Mouse (Mus musculus): ENCODE measurements at regions not wholly inside any gene's neighbourhood (a gene's known extent, or its start where the extent isn't known, plus 50 kb on each side); places are given as distances from the start of the nearest gene placed in this dataset.

DNA sequence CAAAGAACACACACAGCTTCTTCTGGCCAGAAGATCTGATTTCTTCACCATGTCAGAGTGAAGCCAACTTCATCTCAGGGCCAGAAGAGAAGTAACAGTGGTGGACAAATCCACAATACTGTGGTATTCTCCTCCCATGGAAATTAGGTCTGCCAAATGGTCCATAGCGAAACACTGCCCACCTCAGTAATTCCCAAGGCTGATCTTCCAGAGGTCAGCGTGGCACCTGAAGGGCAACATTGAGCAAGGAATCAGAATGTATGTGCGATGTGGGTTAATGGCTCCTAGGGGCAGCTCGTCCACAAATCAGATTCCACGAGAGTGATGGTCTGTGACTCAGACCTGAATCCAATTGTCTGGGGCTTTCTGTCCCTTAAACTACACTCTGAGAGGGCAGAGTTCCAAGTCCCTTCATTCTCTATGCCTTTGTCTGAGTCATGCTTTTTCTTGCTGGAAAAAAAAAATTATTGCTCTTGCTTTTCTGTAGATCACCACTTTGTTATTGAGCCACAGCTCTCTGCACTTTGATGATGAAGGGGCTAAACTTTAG is 307.9 kb upstream of the Noct start:
- no peaks in the 10 kb centered on the region for H3K36me3 ChIP-seq (ENCODE audit: control insufficient read depth, insufficient read depth, low read length, poor library complexity, severe bottlenecking)
- in situ Hi-C loops (cut with MboI; ENCODE audit: low sequenced_read_pairs in 2 of 2, unreplicated experiment in 2 of 2): loop anchor here in 1 of 2 experiments (10.0 kb wide), 1 partner anchor 258 kb away; no protein-coding TSS in a partner anchor
- no peaks in the 10 kb centered on the region for H3K9me3 ChIP-seq (ENCODE audit: control insufficient read depth, insufficient read depth, low read depth, low read length)
- no peak for DNase-seq (ENCODE audit: low read depth, low spot score)
- no peak overlapping the region for H3K27ac ChIP-seq (ENCODE audit: insufficient read depth, low read depth, low read length, poor library complexity, severe bottlenecking)
- H3K4me1 ChIP-seq (ENCODE audit: control insufficient read depth in 2 of 2, insufficient read depth in 2 of 2, low read length in 2 of 2, poor library complexity in 1 of 2): no peaks in the 10 kb centered on the region
- H3K9ac ChIP-seq (ENCODE audit: insufficient read depth, low read depth, low read length, poor library complexity, severe bottlenecking): no peak overlapping the region
- H3K4me3 ChIP-seq (ENCODE audit: insufficient read depth in 1 of 2, low read depth in 1 of 2, low read length in 2 of 2, poor library complexity in 1 of 2, severe bottlenecking in 1 of 2): no peak overlapping the region
- TF ChIP-seq CHD2 (IDR thresholded peaks at IDR 0.05; ENCODE audit: low read depth, low read length): no peak
- no peak for TF ChIP-seq MAFK (IDR thresholded peaks at IDR 0.05; ENCODE audit: insufficient read depth, low read depth, low read length)
- TF ChIP-seq HCFC1 (IDR thresholded peaks at IDR 0.05; ENCODE audit: borderline replicate concordance, insufficient read depth, low read length): no peak
- no peak for TF ChIP-seq ZC3H11A (IDR thresholded peaks at IDR 0.05; ENCODE audit: borderline replicate concordance, low read depth, low read length)
- no peak for TF ChIP-seq ZNF384 (IDR thresholded peaks at IDR 0.05; ENCODE audit: low read depth, low read length)

DNA sequence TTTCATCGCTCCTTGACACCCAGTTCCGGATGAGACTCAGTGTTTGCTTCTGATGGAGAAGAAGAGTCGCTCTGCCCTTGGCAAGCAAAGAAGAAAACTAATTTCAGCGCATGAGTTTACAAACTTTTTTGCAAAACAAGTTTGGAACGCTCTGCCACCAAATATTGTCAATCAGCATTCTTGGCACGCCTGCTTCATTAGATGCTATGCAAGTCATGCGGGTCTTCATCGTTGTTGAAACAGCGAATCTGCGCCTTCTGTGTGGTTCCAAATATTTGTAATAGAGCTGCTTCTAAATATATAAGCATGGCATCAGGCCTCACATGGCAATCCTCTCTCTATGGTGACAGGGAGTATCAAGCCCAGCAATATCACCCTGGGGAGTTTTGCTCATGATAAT is 301.9 kb upstream of the Noct start:
- DNase-seq (ENCODE audit: low read depth, low spot score): no peak
- H3K9me3 ChIP-seq (ENCODE audit: control insufficient read depth, insufficient read depth, low read depth, low read length): no peaks in the 10 kb centered on the region
- no peak overlapping the region for H3K4me3 ChIP-seq (ENCODE audit: insufficient read depth in 1 of 2, low read depth in 1 of 2, low read length in 2 of 2, poor library complexity in 1 of 2, severe bottlenecking in 1 of 2)
- no peak overlapping the region for H3K9ac ChIP-seq (ENCODE audit: insufficient read depth, low read depth, low read length, poor library complexity, severe bottlenecking)
- in situ Hi-C loops (cut with MboI; ENCODE audit: low sequenced_read_pairs in 2 of 2, unreplicated experiment in 2 of 2): no loop called here
- no peaks in the 10 kb centered on the region for H3K36me3 ChIP-seq (ENCODE audit: control insufficient read depth, insufficient read depth, low read length, poor library complexity, severe bottlenecking)
- H3K27ac ChIP-seq (ENCODE audit: insufficient read depth, low read depth, low read length, poor library complexity, severe bottlenecking): no peak overlapping the region
- no peaks in the 10 kb centered on the region for H3K4me1 ChIP-seq (ENCODE audit: control insufficient read depth in 2 of 2, insufficient read depth in 2 of 2, low read length in 2 of 2, poor library complexity in 1 of 2)
- no peak for TF ChIP-seq MAFK (IDR thresholded peaks at IDR 0.05; ENCODE audit: insufficient read depth, low read depth, low read length)
- no peak for TF ChIP-seq ZNF384 (IDR thresholded peaks at IDR 0.05; ENCODE audit: low read depth, low read length)
- TF ChIP-seq ZC3H11A (IDR thresholded peaks at IDR 0.05; ENCODE audit: borderline replicate concordance, low read depth, low read length): no peak
- no peak for TF ChIP-seq CHD2 (IDR thresholded peaks at IDR 0.05; ENCODE audit: low read depth, low read length)
- no peak for TF ChIP-seq HCFC1 (IDR thresholded peaks at IDR 0.05; ENCODE audit: borderline replicate concordance, insufficient read depth, low read length)

DNA sequence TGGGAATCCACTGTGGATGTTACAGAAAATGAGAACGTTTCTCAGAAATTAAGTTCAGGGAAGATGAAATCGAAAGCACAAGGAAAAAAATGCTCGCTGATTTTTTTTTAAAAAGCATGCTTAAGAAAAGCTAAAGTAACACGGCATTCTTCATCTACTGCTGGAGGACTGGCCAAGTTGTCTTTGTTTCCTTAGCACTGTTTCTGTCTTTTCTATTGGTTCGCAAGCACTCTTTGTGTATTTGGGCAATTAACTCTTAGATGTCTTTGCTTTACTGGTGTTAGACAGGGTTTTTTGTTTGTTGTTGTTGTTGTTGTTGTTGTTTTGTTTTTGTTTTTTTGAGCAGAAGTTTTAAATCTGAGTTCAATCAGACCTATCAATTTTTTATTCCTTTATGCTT is 301.4 kb upstream of the Noct start:
- Histone ChIP-seq H3K9me3 (ENCODE audit: control insufficient read depth, insufficient read depth, low read depth, low read length) (no peaks in the 10 kb centered on the region), H3K36me3 (ENCODE audit: control insufficient read depth, insufficient read depth, low read length, poor library complexity, severe bottlenecking) (no peaks in the 10 kb centered on the region), H3K4me1 (ENCODE audit: control insufficient read depth in 2 of 2, insufficient read depth in 2 of 2, low read length in 2 of 2, poor library complexity in 1 of 2) (no peaks in the 10 kb centered on the region), H3K9ac (ENCODE audit: insufficient read depth, low read depth, low read length, poor library complexity, severe bottlenecking) (no peak overlapping the region), H3K4me3 (ENCODE audit: insufficient read depth in 1 of 2, low read depth in 1 of 2, low read length in 2 of 2, poor library complexity in 1 of 2, severe bottlenecking in 1 of 2) (no peak overlapping the region), H3K27ac (ENCODE audit: insufficient read depth, low read depth, low read length, poor library complexity, severe bottlenecking) (no peak overlapping the region)
- in situ Hi-C loops (cut with MboI; ENCODE audit: low sequenced_read_pairs in 2 of 2, unreplicated experiment in 2 of 2): no loop called here
- TF ChIP-seq ZNF384 (IDR thresholded peaks at IDR 0.05; ENCODE audit: low read depth, low read length) (no peak), ZC3H11A (IDR thresholded peaks at IDR 0.05; ENCODE audit: borderline replicate concordance, low read depth, low read length) (no peak), MAFK (IDR thresholded peaks at IDR 0.05; ENCODE audit: insufficient read depth, low read depth, low read length) (no peak), CHD2 (IDR thresholded peaks at IDR 0.05; ENCODE audit: low read depth, low read length) (no peak), HCFC1 (IDR thresholded peaks at IDR 0.05; ENCODE audit: borderline replicate concordance, insufficient read depth, low read length) (no peak)
- DNase-seq (ENCODE audit: low read depth, low spot score): no peak

DNA sequence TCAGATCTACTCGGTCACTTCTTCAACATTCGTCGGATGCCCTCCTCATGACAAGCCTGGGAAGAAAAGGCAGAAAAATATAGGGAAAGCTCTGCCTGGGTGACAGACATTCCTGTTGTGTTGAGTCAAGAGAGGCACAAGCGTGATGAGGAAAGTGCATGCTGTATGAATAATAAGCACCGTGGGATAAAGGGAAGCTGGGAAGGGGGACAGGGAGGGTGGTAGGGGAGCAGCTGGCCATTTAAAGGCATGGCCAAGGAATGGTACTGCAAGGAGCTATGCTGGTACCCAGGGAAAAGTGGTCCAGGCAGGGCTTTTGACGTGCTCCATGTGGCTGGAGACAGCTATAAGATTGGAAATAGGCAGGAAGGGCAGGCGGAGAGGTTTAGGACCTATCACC is 300.9 kb upstream of the Noct start:
- Histone ChIP-seq H3K36me3 (ENCODE audit: control insufficient read depth, insufficient read depth, low read length, poor library complexity, severe bottlenecking) (no peaks in the 10 kb centered on the region), H3K4me1 (ENCODE audit: control insufficient read depth in 2 of 2, insufficient read depth in 2 of 2, low read length in 2 of 2, poor library complexity in 1 of 2) (no peaks in the 10 kb centered on the region), H3K27ac (ENCODE audit: insufficient read depth, low read depth, low read length, poor library complexity, severe bottlenecking) (no peak overlapping the region), H3K4me3 (ENCODE audit: insufficient read depth in 1 of 2, low read depth in 1 of 2, low read length in 2 of 2, poor library complexity in 1 of 2, severe bottlenecking in 1 of 2) (no peak overlapping the region), H3K9me3 (ENCODE audit: control insufficient read depth, insufficient read depth, low read depth, low read length) (no peaks in the 10 kb centered on the region), H3K9ac (ENCODE audit: insufficient read depth, low read depth, low read length, poor library complexity, severe bottlenecking) (no peak overlapping the region)
- in situ Hi-C loops (cut with MboI; ENCODE audit: low sequenced_read_pairs in 2 of 2, unreplicated experiment in 2 of 2): no loop called here
- no peak for DNase-seq (ENCODE audit: low read depth, low spot score)
- no peak for TF ChIP-seq ZC3H11A (IDR thresholded peaks at IDR 0.05; ENCODE audit: borderline replicate concordance, low read depth, low read length)
- no peak for TF ChIP-seq ZNF384 (IDR thresholded peaks at IDR 0.05; ENCODE audit: low read depth, low read length)
- TF ChIP-seq CHD2 (IDR thresholded peaks at IDR 0.05; ENCODE audit: low read depth, low read length): no peak
- TF ChIP-seq MAFK (IDR thresholded peaks at IDR 0.05; ENCODE audit: insufficient read depth, low read depth, low read length): no peak
- no peak for TF ChIP-seq HCFC1 (IDR thresholded peaks at IDR 0.05; ENCODE audit: borderline replicate concordance, insufficient read depth, low read length)

DNA sequence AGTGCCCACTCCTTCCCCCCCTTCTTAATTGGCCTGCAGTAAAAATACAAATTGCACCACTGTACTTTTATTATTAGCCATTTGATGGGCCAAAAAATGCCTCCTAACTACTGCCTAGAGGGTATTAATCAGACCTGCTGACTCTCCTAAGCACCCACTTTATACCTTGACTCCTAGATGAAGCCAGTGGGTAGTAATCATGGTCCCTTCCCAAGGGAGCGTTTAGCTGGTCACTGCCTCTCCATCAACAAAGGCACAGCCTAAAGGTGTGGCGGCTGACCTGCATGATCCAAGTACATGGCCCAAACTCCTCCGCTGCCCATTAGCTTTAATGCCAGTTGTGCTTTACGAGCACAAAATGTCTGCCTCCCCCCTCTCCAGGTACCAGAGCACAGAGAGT is 296.9 kb upstream of the Noct start:
- H3K4me3 ChIP-seq (ENCODE audit: insufficient read depth in 1 of 2, low read depth in 1 of 2, low read length in 2 of 2, poor library complexity in 1 of 2, severe bottlenecking in 1 of 2): no peak overlapping the region
- in situ Hi-C loops (cut with MboI; ENCODE audit: low sequenced_read_pairs in 2 of 2, unreplicated experiment in 2 of 2): no loop called here
- no peak overlapping the region for H3K27ac ChIP-seq (ENCODE audit: insufficient read depth, low read depth, low read length, poor library complexity, severe bottlenecking)

More for the DNA sequence above, 296.9 kb upstream of the Noct start:
- no peak for TF ChIP-seq MAFK (IDR thresholded peaks at IDR 0.05; ENCODE audit: insufficient read depth, low read depth, low read length)
- no peak for TF ChIP-seq HCFC1 (IDR thresholded peaks at IDR 0.05; ENCODE audit: borderline replicate concordance, insufficient read depth, low read length)
- TF ChIP-seq CHD2 (IDR thresholded peaks at IDR 0.05; ENCODE audit: low read depth, low read length): no peak
- no peak for TF ChIP-seq ZC3H11A (IDR thresholded peaks at IDR 0.05; ENCODE audit: borderline replicate concordance, low read depth, low read length)
- no peak for TF ChIP-seq ZNF384 (IDR thresholded peaks at IDR 0.05; ENCODE audit: low read depth, low read length)
- DNase-seq (ENCODE audit: low read depth, low spot score): no peak
- H3K4me1 ChIP-seq (ENCODE audit: control insufficient read depth in 2 of 2, insufficient read depth in 2 of 2, low read length in 2 of 2, poor library complexity in 1 of 2): no peaks in the 10 kb centered on the region
- no peak overlapping the region for H3K9ac ChIP-seq (ENCODE audit: insufficient read depth, low read depth, low read length, poor library complexity, severe bottlenecking)
- no peaks in the 10 kb centered on the region for H3K9me3 ChIP-seq (ENCODE audit: control insufficient read depth, insufficient read depth, low read depth, low read length)
- H3K36me3 ChIP-seq (ENCODE audit: control insufficient read depth, insufficient read depth, low read length, poor library complexity, severe bottlenecking): no peaks in the 10 kb centered on the region

Data from ES-E14 (cell line).